Mouse (Mus musculus) spleen, adult 2 months (tissue): ENCODE measurements around the gene H2-T3. TPM values are rescaled to one million over a fixed set of nuclear protein-coding genes. Genes with fewer than 3 reads are reported as not detected.

Experiments
- DNase-seq, 2 experiments: peaks; one replicate each; pipeline versions ENCODE4 v3.0.0 to v3.0.0-alpha.2; 2012 to 2021; ENCODE audit warnings: low spot score in 2 of 2, low read depth in 1 of 2
- H3K27ac ChIP-seq: fragments of 200-500 bp; 2 replicates; pipeline ENCODE4 v1.5.1; 2012; ENCODE audit warnings: low read length, inconsistent platforms; ENCODE audit not compliant: insufficient read depth
- H3K27me3 ChIP-seq: fragments of 200-500 bp; 2 replicates; pipeline ENCODE4 v1.6.1; 2012; ENCODE audit warnings: mild to moderate bottlenecking, moderate library complexity, low read length, inconsistent platforms; ENCODE audit not compliant: control insufficient read depth, insufficient read depth
- H3K36me3 ChIP-seq: fragments of 200-500 bp; 2 replicates; pipeline ENCODE4 v1.6.1; 2012; ENCODE audit warnings: mild to moderate bottlenecking, low read length, inconsistent platforms; ENCODE audit not compliant: control insufficient read depth, insufficient read depth
- H3K4me1 ChIP-seq: fragments of 200-500 bp; 2 replicates; pipeline ENCODE4 v1.6.1; 2011; ENCODE audit warnings: inconsistent platforms; ENCODE audit not compliant: control insufficient read depth, insufficient read depth, insufficient read length
- H3K4me3 ChIP-seq: fragments of 200-500 bp; 2 replicates; pipeline ENCODE4 v1.5.1; 2011; ENCODE audit warnings: mild to moderate bottlenecking, inconsistent platforms; ENCODE audit not compliant: insufficient read depth, insufficient read length; ENCODE audit errors: extremely low read depth
- CTCF ChIP-seq: fragments of 200-500 bp; IDR thresholded peaks from 2 replicates; pipeline ENCODE4 v1.5.1; 2011; ENCODE audit warnings: mild to moderate bottlenecking, inconsistent platforms; ENCODE audit not compliant: insufficient read depth, insufficient read length, insufficient replicate concordance; ENCODE audit errors: extremely low read depth
- POLR2A ChIP-seq: fragments of 200-500 bp; IDR thresholded peaks from 2 replicates; pipeline ENCODE4 v1.6.1; 2011; ENCODE audit warnings: low read depth, low read length, inconsistent platforms
- WGBS: fragments of 180-500 bp; shearing (Covaris S2); methylation state at CpG from one replicate; pipeline ENCODE4 v1.1.7; 2018; 5-methylcytosine and 5-hydroxymethylcytosine counted together
- polyA plus RNA-seq: library from polyadenylated mRNA; depleted of rRNA; stranded (reverse); fragments of >200 nt; gene quantifications from 2 replicates; pipeline ENCODE4 v1.2.3, GENCODE M21; 2012

H2-T3 gene
- polyA plus RNA-seq, 1 experiment, result not detected

- H3K27me3 ChIP-seq, result peaks cover 4% of the 10 kb centered on the region; the same call in 1 of the 2 replicates
- peaks cover 8% of the 10 kb centered on the region for H3K4me1 ChIP-seq
- no peak overlapping the region for H3K4me3 ChIP-seq
- no peak overlapping the region for H3K27ac ChIP-seq
- TF ChIP-seq CTCF (no peak), POLR2A (no peak)
- DNase-seq, result no peak
- no peaks in the 10 kb centered on the region for H3K36me3 ChIP-seq
- WGBS, result 87% methylated on average over 2 of the region's 2 CpGs
Observed at GRCm38 (mm10) chr17:36201851-36202250, 11.8 kb upstream of the H2-T3 start.

- TF ChIP-seq CTCF (no peak), POLR2A (no peak)
- no peak overlapping the region for H3K27ac ChIP-seq
- H3K36me3 ChIP-seq, result no peaks in the 10 kb centered on the region
- WGBS, result 33% methylated on average over 5 of the region's 5 CpGs
- DNase-seq, result peak in 1 of 2 experiments; percentile 34
- H3K4me1 ChIP-seq, result peaks cover 4% of the 10 kb centered on the region; the same call in 1 of the 2 replicates
- no peaks in the 10 kb centered on the region for H3K27me3 ChIP-seq
- H3K4me3 ChIP-seq, result no peak overlapping the region
Observed at GRCm38 (mm10) chr17:36198317-36198716, 8.2 kb upstream of the H2-T3 start.

GRCm38 (mm10) chr17:36194471-36194870, 4.4 kb upstream of the H2-T3 start:
- H3K4me1 ChIP-seq, result peaks cover 4% of the 10 kb centered on the region; the same call in 1 of the 2 replicates
- H3K27ac ChIP-seq, result no peak overlapping the region
- no peaks in the 10 kb centered on the region for H3K36me3 ChIP-seq
- no peak overlapping the region for H3K4me3 ChIP-seq
- WGBS, result 82% methylated on average over 6 of the region's 6 CpGs
- H3K27me3 ChIP-seq, result no peaks in the 10 kb centered on the region
- TF ChIP-seq CTCF (no peak), POLR2A (no peak)
- DNase-seq, result no peak

- peak; percentile 53 to 58 for DNase-seq
- Histone ChIP-seq H3K4me3 (no peak overlapping the region), H3K36me3 (no peaks in the 10 kb centered on the region), H3K27me3 (no peaks in the 10 kb centered on the region), H3K27ac (no peak overlapping the region), H3K4me1 (peaks cover 4% of the 10 kb centered on the region; the same call in 1 of the 2 replicates)
- whole genome bisulfite sequencing, result 24% methylated on average over 8 of the region's 8 CpGs
- TF ChIP-seq CTCF, result peak; percentile 76; the same call in 1 of the 2 replicates
- TF ChIP-seq POLR2A, result no peak
Observed at GRCm38 (mm10) chr17:36193546-36194141, 3.6 kb upstream of the H2-T3 start.

- no peaks in the 10 kb centered on the region for H3K36me3 ChIP-seq
- no peak for DNase-seq
- WGBS, result 63% methylated on average over 2 of the region's 2 CpGs
- no peaks in the 10 kb centered on the region for H3K27me3 ChIP-seq
- no peak for TF ChIP-seq CTCF
- no peak for TF ChIP-seq POLR2A
- no peak overlapping the region for H3K4me3 ChIP-seq
- no peak overlapping the region for H3K27ac ChIP-seq
- H3K4me1 ChIP-seq, result no peaks in the 10 kb centered on the region
Observed at GRCm38 (mm10) chr17:36192371-36192770, 2.3 kb upstream of the H2-T3 start.

- Histone ChIP-seq H3K4me3 (no peak overlapping the region), H3K4me1 (no peaks in the 10 kb centered on the region), H3K36me3 (no peaks in the 10 kb centered on the region), H3K27ac (no peak overlapping the region), H3K27me3 (no peaks in the 10 kb centered on the region)
- TF ChIP-seq POLR2A (no peak), CTCF (no peak)
- DNase-seq, result no peak
- 58% methylated on average over 18 of the region's 18 CpGs for WGBS
Observed at GRCm38 (mm10) chr17:36189491-36190168, 457 bp downstream of the H2-T3 start.

- Histone ChIP-seq H3K36me3 (no peaks in the 10 kb centered on the region), H3K4me1 (no peaks in the 10 kb centered on the region), H3K27me3 (no peaks in the 10 kb centered on the region), H3K4me3 (no peak overlapping the region), H3K27ac (no peak overlapping the region)
- WGBS, result 48% methylated on average over 3 of the region's 3 CpGs
- TF ChIP-seq POLR2A (no peak), CTCF (no peak)
- DNase-seq, result no peak
Observed at GRCm38 (mm10) chr17:36187540-36187939, 2.5 kb downstream of the H2-T3 start.
